Mouse (Mus musculus): ENCODE measurements at regions not wholly inside any gene's neighbourhood (a gene's known extent, or its start where the extent isn't known, plus 50 kb on each side); places are given as distances from the start of the nearest gene placed in this dataset.

DNA sequence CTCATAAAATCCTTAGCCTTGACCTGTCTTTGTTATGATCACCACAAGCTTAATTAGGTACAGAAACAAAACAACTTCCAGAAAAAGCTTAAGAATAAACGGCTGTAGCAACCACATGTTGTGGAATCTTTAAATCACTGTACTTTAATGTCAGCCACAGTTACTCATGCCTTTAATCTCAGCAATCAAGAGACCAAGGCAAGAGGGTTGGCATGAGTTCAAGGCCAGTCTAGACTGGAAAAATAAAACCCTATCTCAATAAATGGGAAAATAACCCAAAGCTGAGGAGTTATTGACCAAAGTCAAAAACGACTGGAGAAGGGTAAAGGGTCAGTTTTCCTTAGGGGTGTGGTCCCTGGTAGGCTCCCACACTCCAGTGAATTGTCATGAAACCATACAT is 595.2 kb upstream of the Akr1e1 start:
- H3K4me3 ChIP-seq (ENCODE audit: control insufficient read depth in 1 of 2, insufficient read depth in 1 of 2, low read depth in 2 of 2, low read length in 2 of 2), result no peak overlapping the region
- no peaks in the 10 kb centered on the region for H3K79me2 ChIP-seq (ENCODE audit: control insufficient read depth, insufficient read depth, low read length, poor library complexity)
- no peaks in the 10 kb centered on the region for H3K36me3 ChIP-seq (ENCODE audit: control insufficient read depth in 1 of 2, insufficient read depth in 2 of 2, low read length in 2 of 2)
- no peaks in the 10 kb centered on the region for H3K4me1 ChIP-seq (ENCODE audit: control insufficient read depth in 1 of 2, insufficient read depth in 2 of 2, low read length in 2 of 2)
- no peak for TF ChIP-seq GATA1 (IDR thresholded peaks at IDR 0.05; ENCODE audit: low read depth, low read length)
- no peak for TF ChIP-seq ELF1 (IDR thresholded peaks at IDR 0.05; ENCODE audit: low read depth, low read length)
- no peak for TF ChIP-seq BHLHE40 (IDR thresholded peaks at IDR 0.05; ENCODE audit: borderline replicate concordance, low read depth, low read length)
- TF ChIP-seq ZNF384 (IDR thresholded peaks at IDR 0.05; ENCODE audit: low read depth, low read length), result no peak
- no peak for TF ChIP-seq UBTF (IDR thresholded peaks at IDR 0.05; ENCODE audit: borderline replicate concordance, insufficient read depth, low read depth, low read length)
- TF ChIP-seq JUND (IDR thresholded peaks at IDR 0.05; ENCODE audit: low read depth, low read length), result no peak
- no peak overlapping the region for H3K9ac ChIP-seq (ENCODE audit: control insufficient read depth, low read depth, low read length, poor library complexity, severe bottlenecking)
- no peak for DNase-seq (ENCODE audit: low read depth, low spot score)
- no peak overlapping the region for H3K27ac ChIP-seq (ENCODE audit: control insufficient read depth, low read depth, low read length)
- no peaks in the 10 kb centered on the region for H3K9me3 ChIP-seq (replicated peaks; ENCODE audit: insufficient read depth, low read length)
- no peaks in the 10 kb centered on the region for H3K27me3 ChIP-seq (ENCODE audit: control insufficient read depth in 1 of 2, insufficient read depth in 2 of 2, low read length in 2 of 2)

DNA sequence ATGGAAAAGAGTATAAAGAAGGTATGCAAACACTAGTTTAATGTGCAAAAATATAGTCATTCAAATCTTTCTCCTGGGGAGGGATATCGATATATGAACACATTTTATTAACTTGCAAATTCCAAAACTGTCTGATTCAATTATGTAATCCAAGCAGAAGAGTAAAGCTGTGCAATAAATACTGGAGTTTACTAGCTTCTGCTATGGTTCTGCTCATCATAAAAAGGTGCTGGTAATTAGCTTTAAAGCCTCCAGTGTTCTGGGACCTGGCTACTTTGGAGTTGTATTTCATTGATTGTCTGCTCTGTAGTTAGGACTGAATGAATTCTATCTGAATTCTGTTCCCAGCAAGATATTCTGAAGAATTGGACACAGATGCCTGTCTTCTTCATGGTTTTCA is 602.7 kb upstream of the Akr1e1 start:
- Histone ChIP-seq H3K4me3 (ENCODE audit: control insufficient read depth in 1 of 2, insufficient read depth in 1 of 2, low read depth in 2 of 2, low read length in 2 of 2) (no peak overlapping the region), H3K27me3 (ENCODE audit: control insufficient read depth in 1 of 2, insufficient read depth in 2 of 2, low read length in 2 of 2) (no peaks in the 10 kb centered on the region), H3K9me3 (replicated peaks; ENCODE audit: insufficient read depth, low read length) (no peaks in the 10 kb centered on the region), H3K4me1 (ENCODE audit: control insufficient read depth in 1 of 2, insufficient read depth in 2 of 2, low read length in 2 of 2) (no peaks in the 10 kb centered on the region), H3K36me3 (ENCODE audit: control insufficient read depth in 1 of 2, insufficient read depth in 2 of 2, low read length in 2 of 2) (no peaks in the 10 kb centered on the region), H3K9ac (ENCODE audit: control insufficient read depth, low read depth, low read length, poor library complexity, severe bottlenecking) (no peak overlapping the region), H3K79me2 (ENCODE audit: control insufficient read depth, insufficient read depth, low read length, poor library complexity) (no peaks in the 10 kb centered on the region), H3K27ac (ENCODE audit: control insufficient read depth, low read depth, low read length) (no peak overlapping the region)
- TF ChIP-seq NELFE (IDR thresholded peaks at IDR 0.05; ENCODE audit: low read depth, low read length) (no peak), POLR2AphosphoS5 (IDR thresholded peaks at IDR 0.05; ENCODE audit: borderline replicate concordance, low read depth, low read length) (no peak), GATA1 (IDR thresholded peaks at IDR 0.05; ENCODE audit: low read depth, low read length) (no peak), E2F4 (IDR thresholded peaks at IDR 0.05; ENCODE audit: borderline replicate concordance, low read depth, low read length) (no peak)
- DNase-seq (ENCODE audit: low read depth, low spot score), result no peak

DNA sequence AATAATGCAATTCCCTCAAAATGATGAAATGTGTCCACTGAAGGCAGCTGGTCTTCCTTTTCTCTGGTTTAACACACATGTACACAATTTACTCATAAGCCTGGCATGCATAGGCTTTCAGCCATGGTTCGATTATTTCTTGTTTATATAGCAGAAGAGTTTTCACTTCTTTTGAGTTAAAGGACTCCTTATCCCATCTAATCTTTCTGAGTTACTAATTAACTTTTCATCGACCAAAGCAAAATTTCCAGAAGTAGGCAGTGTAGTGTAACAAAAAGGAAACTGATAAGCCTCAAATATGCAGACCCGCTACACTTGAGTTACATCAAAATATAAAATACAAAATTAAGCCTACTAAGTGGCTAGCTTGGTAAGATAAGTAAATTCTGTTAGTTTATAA is 620.5 kb upstream of the Akr1e1 start:
- H3K36me3 ChIP-seq (ENCODE audit: control insufficient read depth in 1 of 2, insufficient read depth in 2 of 2, low read length in 2 of 2), result no peaks in the 10 kb centered on the region
- H3K27ac ChIP-seq (ENCODE audit: control insufficient read depth, low read depth, low read length), result no peak overlapping the region
- H3K4me3 ChIP-seq (ENCODE audit: control insufficient read depth in 1 of 2, insufficient read depth in 1 of 2, low read depth in 2 of 2, low read length in 2 of 2), result no peak overlapping the region
- no peaks in the 10 kb centered on the region for H3K9me3 ChIP-seq (replicated peaks; ENCODE audit: insufficient read depth, low read length)
- H3K4me1 ChIP-seq (ENCODE audit: control insufficient read depth in 1 of 2, insufficient read depth in 2 of 2, low read length in 2 of 2), result no peaks in the 10 kb centered on the region
- H3K27me3 ChIP-seq (ENCODE audit: control insufficient read depth in 1 of 2, insufficient read depth in 2 of 2, low read length in 2 of 2), result no peaks in the 10 kb centered on the region
- H3K9ac ChIP-seq (ENCODE audit: control insufficient read depth, low read depth, low read length, poor library complexity, severe bottlenecking), result no peak overlapping the region
- no peak for TF ChIP-seq BHLHE40 (IDR thresholded peaks at IDR 0.05; ENCODE audit: borderline replicate concordance, low read depth, low read length)
- no peak for TF ChIP-seq HCFC1 (IDR thresholded peaks at IDR 0.05; ENCODE audit: low read depth, low read length)
- TF ChIP-seq NELFE (IDR thresholded peaks at IDR 0.05; ENCODE audit: low read depth, low read length), result no peak
- no peak for TF ChIP-seq CTCF (IDR thresholded peaks at IDR 0.05 in 2 of 3, conservative IDR thresholded peaks at IDR 0.05 in 1 of 3; ENCODE audit: control insufficient read depth in 1 of 3, insufficient read depth in 1 of 3, low read depth in 2 of 3, low read length in 3 of 3, poor library complexity in 1 of 3, severe bottlenecking in 1 of 3)
- TF ChIP-seq TCF12 (IDR thresholded peaks at IDR 0.05; ENCODE audit: low read depth, low read length), result no peak
- TF ChIP-seq ETS1 (IDR thresholded peaks at IDR 0.05; ENCODE audit: low read depth, low read length), result no peak
- no peak for TF ChIP-seq SIN3A (IDR thresholded peaks at IDR 0.05; ENCODE audit: low read length)
- TF ChIP-seq E2F4 (IDR thresholded peaks at IDR 0.05; ENCODE audit: borderline replicate concordance, low read depth, low read length), result no peak
- no peak for TF ChIP-seq NRF1 (IDR thresholded peaks at IDR 0.05; ENCODE audit: insufficient read depth, low read depth, low read length, poor library complexity, severe bottlenecking)
- no peak for TF ChIP-seq MAFK (IDR thresholded peaks at IDR 0.05; ENCODE audit: borderline replicate concordance, low read depth, low read length)
- TF ChIP-seq GATA1 (IDR thresholded peaks at IDR 0.05; ENCODE audit: low read depth, low read length), result no peak
- H3K79me2 ChIP-seq (ENCODE audit: control insufficient read depth, insufficient read depth, low read length, poor library complexity), result no peaks in the 10 kb centered on the region
- no peak for DNase-seq (ENCODE audit: low read depth, low spot score)

Data from MEL (cell line).